Mouse (Mus musculus) CH12.LX (cell line): ENCODE results near the gene Slc39a1. TPM values are rescaled to one million over a fixed set of nuclear protein-coding genes. Genes with fewer than 3 reads are reported as not detected.
A peak's percentile ranks its signal among the peaks of the same experiment; 100 is the strongest.

Experiments used
- DNase-seq: peaks from one replicate; pipeline ENCODE4 v3.0.0-alpha.2; 2013; ENCODE audit errors: extremely low read depth
- H3K27ac ChIP-seq: 2 replicates; pipeline ENCODE4 v1.5.1; 2012; ENCODE audit warnings: low read depth, mild to moderate bottlenecking, control low read depth, moderate library complexity; ENCODE audit not compliant: insufficient read depth
- H3K27me3 ChIP-seq: replicated peaks from 2 replicates; pipeline ENCODE3; 2012; ENCODE audit warnings: inconsistent platforms
- H3K36me3 ChIP-seq, 2 experiments: replicated peaks in 1 of 2; 2 replicates each; pipeline versions ENCODE3 to v1.6.1; 2012; ENCODE audit warnings: inconsistent platforms in 1 of 2, low read length in 1 of 2, mild to moderate bottlenecking in 1 of 2, mixed read lengths in 1 of 2, moderate library complexity in 1 of 2; ENCODE audit not compliant: control insufficient read depth in 1 of 2, insufficient read depth in 1 of 2
- H3K4me1 ChIP-seq, 2 experiments: 2 replicates each; pipeline ENCODE4 v1.6.1; 2012; ENCODE audit warnings: inconsistent platforms in 1 of 2, moderate library complexity in 1 of 2; ENCODE audit not compliant: insufficient read depth in 2 of 2, control insufficient read depth in 1 of 2
- H3K4me2 ChIP-seq: 2 replicates; pipeline ENCODE4 v1.6.1; 2012; ENCODE audit warnings: low read depth, mild to moderate bottlenecking, control low read depth; ENCODE audit not compliant: poor library complexity, insufficient read depth, severe bottlenecking
- H3K4me3 ChIP-seq, 3 experiments: fragments of 150-350 bp in 1 of 3; sonication (generic) in 1 of 3; replicated peaks in 1 of 3; 2 replicates each; pipeline versions ENCODE3 to v1.5.1; 2011 to 2012; ENCODE audit warnings: low read depth in 2 of 3, low read length in 2 of 3, mild to moderate bottlenecking in 2 of 3, moderate library complexity in 2 of 3, control low read depth in 1 of 3, improper control_type of control experiment in 1 of 3, inconsistent platforms in 1 of 3, mixed read lengths in 1 of 3; ENCODE audit not compliant: poor library complexity in 1 of 3
- H3K79me2 ChIP-seq: replicated peaks from 2 replicates; pipeline ENCODE4 v1.6.1; 2012; ENCODE audit warnings: mild to moderate bottlenecking, moderate library complexity; ENCODE audit not compliant: control insufficient read depth, poor library complexity, insufficient read depth, severe bottlenecking; ENCODE audit errors: extremely low read depth
- H3K9ac ChIP-seq: 2 replicates; pipeline ENCODE4 v1.6.1; 2012; ENCODE audit warnings: low read depth, mild to moderate bottlenecking, control low read depth, moderate library complexity; ENCODE audit not compliant: insufficient read depth
- H3K9me3 ChIP-seq: replicated peaks from 2 replicates; pipeline ENCODE3; 2012; ENCODE audit warnings: low read length, inconsistent platforms, mixed read lengths
- CHD1 ChIP-seq: IDR thresholded peaks from 2 replicates; pipeline ENCODE4 v1.6.1; 2012; ENCODE audit warnings: low read depth, low read length, improper control_type of control experiment, inconsistent platforms
- CTCF ChIP-seq, 2 experiments: IDR thresholded peaks in 1 of 2; conservative IDR thresholded peaks in 1 of 2; 2 replicates each; pipeline ENCODE4 v1.5.1; 2011 to 2012; ENCODE audit warnings: low read depth in 2 of 2, low read length in 2 of 2, improper control_type of control experiment in 1 of 2, inconsistent platforms in 1 of 2, mild to moderate bottlenecking in 1 of 2, moderate library complexity in 1 of 2
- ELF1 ChIP-seq: IDR thresholded peaks from 2 replicates; pipeline ENCODE4 v1.6.1; 2014; ENCODE audit warnings: low read depth, mild to moderate bottlenecking, inconsistent platforms, low read length, improper control_type of control experiment
- MAFK ChIP-seq: IDR thresholded peaks from 2 replicates; pipeline ENCODE4 v1.6.1; 2011; ENCODE audit warnings: low read length, improper control_type of control experiment; ENCODE audit not compliant: insufficient replicate concordance
- MXI1 ChIP-seq: IDR thresholded peaks from 2 replicates; pipeline ENCODE4 v1.6.1; 2011; ENCODE audit warnings: mild to moderate bottlenecking, low read depth, low read length, improper control_type of control experiment
- NRF1 ChIP-seq: IDR thresholded peaks from 2 replicates; pipeline ENCODE4 v1.6.1; 2014; ENCODE audit warnings: low read depth, mild to moderate bottlenecking, inconsistent platforms, low read length, improper control_type of control experiment, moderate library complexity
- POLR2A ChIP-seq: IDR thresholded peaks from 2 replicates; pipeline ENCODE4 v1.6.1; 2011; ENCODE audit warnings: low read depth, mild to moderate bottlenecking, improper control_type of control experiment, low read length
- POLR2AphosphoS2 ChIP-seq: IDR thresholded peaks from 2 replicates; pipeline ENCODE4 v1.6.1; 2011; ENCODE audit warnings: low read depth, low read length, improper control_type of control experiment
- SMC3 ChIP-seq: IDR thresholded peaks from 2 replicates; pipeline ENCODE4 v1.6.1; 2011; ENCODE audit warnings: low read depth, low read length, improper control_type of control experiment
- TCF12 ChIP-seq: IDR thresholded peaks from 2 replicates; pipeline ENCODE4 v1.6.1; 2014; ENCODE audit warnings: low read depth, mild to moderate bottlenecking, inconsistent platforms, low read length, improper control_type of control experiment
- ZKSCAN1 ChIP-seq: IDR thresholded peaks from 2 replicates; pipeline ENCODE4 v1.6.1; 2012; ENCODE audit warnings: low read depth, inconsistent platforms, low read length, improper control_type of control experiment, borderline replicate concordance
- ZMIZ1 ChIP-seq: IDR thresholded peaks from 2 replicates; pipeline ENCODE4 v1.6.1; 2012; ENCODE audit warnings: low read depth, mild to moderate bottlenecking, inconsistent platforms, low read length, improper control_type of control experiment
- dilution Hi-C: fragments of 300-500 bp; cut with MboI; formaldehyde crosslinking; loops from 2 replicates; pipeline ENCODE4 v1.14.3; 2020; ENCODE audit warnings: low sequenced_read_pairs; ENCODE audit not compliant: extremely low pct_unique_long_range_greater_than_20kb, extremely low pct_ligation_motif_present
- in situ Hi-C: fragments of 300-500 bp; cut with MboI; formaldehyde crosslinking; loops from 3 replicates; pipeline ENCODE4 v1.14.3; 2019; ENCODE audit warnings: low sequenced_read_pairs, low pct_ligation_motif_present, low pct_unique_long_range_greater_than_20kb, mixed read lengths
- polyA plus RNA-seq: library from polyadenylated mRNA; unstranded; fragments of >175 nt; gene quantifications from 2 replicates; pipeline ENCODE4 v1.2.1, GENCODE M21; 2012; ENCODE audit warnings: low read depth; ENCODE audit not compliant: insufficient read length
- total RNA-seq, 2 experiments: library from RNA; depleted of rRNA; stranded (reverse); fragments of 300-350 nt in 1 of 2; fragments of >200 nt in 1 of 2; gene quantifications; 2 replicates each; pipeline ENCODE4 v1.2.3; 2012 to 2014

Gene Slc39a1
- total and polyA plus RNA-seq, 3 experiments = 23.8 to 42.2 (median 40.7) TPM

- Histone ChIP-seq H3K27me3 (no peaks in the 10 kb centered on the region), H3K4me3 (no peak overlapping the region), H3K4me1 (peaks cover 3 to 38% of the 10 kb centered on the region in 2 experiments; a peak in 3 of 4 replicates), H3K9ac (0 out of 2 replicates have a peak overlapping the region, but pooled peaks have one; percentile 35), H3K36me3 (peaks cover 38 to 65% of the 10 kb centered on the region in 2 experiments), H3K9me3 (no peaks in the 10 kb centered on the region), H3K4me2 (no peak overlapping the region), H3K27ac (no peak overlapping the region), H3K79me2 (peaks cover 35% of the 10 kb centered on the region)
- peak; percentile 29; the same call in 1 of the 2 replicates for TF ChIP-seq POLR2A
- TF ChIP-seq ELF1 = no peak
- TF ChIP-seq POLR2AphosphoS2 = peak; percentile 53
- 0 out of 2 replicates have a peak, but pooled peaks have one; percentile 1 for TF ChIP-seq ZMIZ1
- DNase-seq = no peak
- in situ Hi-C loops = no loop called here
- dilution Hi-C loops = no loop called here
These were observed 37.9 kb upstream of the Slc39a1 start for GRCm38 (mm10) chr3:90209908-90210566.

GRCm38 (mm10) chr3:90211475-90212398, 36.2 kb upstream of the Slc39a1 start:
- Histone ChIP-seq H3K36me3 (peaks cover 38 to 57% of the 10 kb centered on the region in 2 experiments), H3K27ac (peak overlapping the region; percentile 37; the same call in 1 of the 2 replicates), H3K4me2 (peak overlapping the region; percentile 96)

GRCm38 (mm10) chr3:90212723-90213122, 35.2 kb upstream of the Slc39a1 start:
- peak overlapping the region; percentile 69 to 96 (median 74) for H3K4me3 ChIP-seq
- in situ Hi-C loops = no loop called here
- no peak for TF ChIP-seq MXI1
- TF ChIP-seq MAFK = no peak
- TF ChIP-seq CHD1 = peak; percentile 76; the same call in 1 of the 2 replicates
- no peak for TF ChIP-seq CTCF (conservative IDR thresholded peaks at IDR 0.05 in 1 of 2, IDR thresholded peaks at IDR 0.05 in 1 of 2; ENCODE audit: low read depth in 2 of 2, low read length in 2 of 2)
- TF ChIP-seq TCF12 = no peak
- TF ChIP-seq ZKSCAN1 = no peak
- no peak for TF ChIP-seq NRF1
- DNase-seq = no peak
- peaks cover 3 to 38% of the 10 kb centered on the region in 2 experiments; a peak in 3 of 4 replicates for H3K4me1 ChIP-seq
- H3K9ac ChIP-seq = peak overlapping the region; percentile 94
- H3K4me2 ChIP-seq = peak overlapping the region; percentile 96
- no peaks in the 10 kb centered on the region for H3K27me3 ChIP-seq
- dilution Hi-C loops = no loop called here
- H3K36me3 ChIP-seq = peaks cover 36 to 48% of the 10 kb centered on the region in 2 experiments
- peaks cover 35% of the 10 kb centered on the region for H3K79me2 ChIP-seq
- no peaks in the 10 kb centered on the region for H3K9me3 ChIP-seq
- no peak overlapping the region for H3K27ac ChIP-seq

More at GRCm38 (mm10) chr3:90211475-90212398, 36.2 kb upstream of the Slc39a1 start:
- no peaks in the 10 kb centered on the region for H3K27me3 ChIP-seq
- peak overlapping the region; percentile 69 to 96 (median 74) for H3K4me3 ChIP-seq
- dilution Hi-C loops (no loop called here), in situ Hi-C loops (no loop called here)
- DNase-seq = no peak
- H3K9me3 ChIP-seq = no peaks in the 10 kb centered on the region
- H3K79me2 ChIP-seq = peaks cover 35% of the 10 kb centered on the region
- H3K4me1 ChIP-seq = peaks cover 3 to 38% of the 10 kb centered on the region in 2 experiments; a peak in 3 of 4 replicates
- H3K9ac ChIP-seq = peak overlapping the region; percentile 94
- TF ChIP-seq SMC3 = no peak
- TF ChIP-seq POLR2AphosphoS2 = 0 out of 2 replicates have a peak, but pooled peaks have one; percentile 38
- TF ChIP-seq, all 38 proteins: peak for 1
